Mouse (Mus musculus) lung, embryonic 15.5 days (tissue): ENCODE results near the gene Klhl25. TPM values are rescaled to one million over a fixed set of nuclear protein-coding genes. Genes with fewer than 3 reads are reported as not detected.
A peak's percentile ranks its signal among the peaks of the same experiment; 100 is the strongest.

Source experiments
- ATAC-seq: fragments of 200-750 bp; cut with Nextera tagmentation; 2 replicates; pipeline ENCODE4 v1.8.0; 2017; ENCODE audit warnings: moderate number of reproducible peaks, borderline replicate concordance; ENCODE audit not compliant: low FRiP score, low TSS enrichment; ENCODE audit errors: extremely low read depth
- H3K27ac ChIP-seq: fragments of 300-500 bp; sonication (generic); 2 replicates; pipeline ENCODE4 v1.5.1; 2015; ENCODE audit warnings: moderate library complexity, mild to moderate bottlenecking, inconsistent platforms
- H3K27me3 ChIP-seq: fragments of 300-500 bp; sonication (generic); 2 replicates; pipeline ENCODE4 v1.6.1; 2015; ENCODE audit warnings: inconsistent platforms
- H3K36me3 ChIP-seq: fragments of 300-500 bp; sonication (generic); 2 replicates; pipeline ENCODE4 v1.6.1; 2015; ENCODE audit warnings: inconsistent platforms
- H3K4me1 ChIP-seq: fragments of 300-500 bp; sonication (generic); 2 replicates; pipeline ENCODE4 v1.6.1; 2015; ENCODE audit warnings: inconsistent platforms
- H3K4me2 ChIP-seq: fragments of 300-500 bp; sonication (generic); 2 replicates; pipeline ENCODE4 v1.6.1; 2015; ENCODE audit warnings: inconsistent platforms, mild to moderate bottlenecking, moderate library complexity
- H3K4me3 ChIP-seq: fragments of 300-500 bp; sonication (generic); 2 replicates; pipeline ENCODE4 v1.5.1; 2015; ENCODE audit warnings: mild to moderate bottlenecking, inconsistent platforms
- H3K9ac ChIP-seq: fragments of 300-500 bp; sonication (generic); 2 replicates; pipeline ENCODE4 v1.6.1; 2015; ENCODE audit warnings: inconsistent platforms
- H3K9me3 ChIP-seq: fragments of 300-500 bp; sonication (generic); 2 replicates; pipeline ENCODE4 v1.6.1; 2016; ENCODE audit warnings: inconsistent platforms
- WGBS: fragments of 180-500 bp; shearing (Covaris S2); methylation state at CpG from one replicate; pipeline ENCODE4 v1.1.7; 2015; 5-methylcytosine and 5-hydroxymethylcytosine counted together
- polyA plus RNA-seq: library from polyadenylated mRNA; unstranded; fragments of >200 nt; fragmentation: Nextera tagmentation; extraction: Ambion mirVana; gene quantifications from 2 replicates; pipeline ENCODE4 v1.2.1, GENCODE M21; 2015

Klhl25 gene
- polyA plus RNA-seq, 1 experiment from 2014 or later = 20.9 TPM

DNA sequence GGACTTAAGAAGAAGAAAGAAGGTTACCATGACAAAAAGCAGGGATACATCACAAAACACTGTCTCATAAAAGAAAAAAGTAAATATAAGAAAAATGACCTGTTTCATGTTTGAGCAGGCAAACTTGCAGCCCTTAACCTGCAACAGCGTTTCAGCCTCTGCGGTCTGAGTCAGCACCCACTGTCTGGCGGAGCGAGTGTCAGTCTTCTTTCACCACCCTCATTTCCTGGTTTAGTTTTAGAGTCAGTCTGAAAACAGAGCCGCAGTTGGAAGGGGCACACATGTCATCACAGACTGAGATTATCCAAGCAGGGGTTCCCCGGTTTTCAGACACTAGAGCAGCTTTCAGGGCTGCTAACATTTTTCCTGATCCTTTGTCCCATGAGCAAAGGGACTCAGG lies 33.3 kb downstream of the Klhl25 start:
- WGBS = 53% methylated on average over 6 of the region's 6 CpGs
- no peaks in the 10 kb centered on the region for H3K27me3 ChIP-seq
- no peaks in the 10 kb centered on the region for H3K36me3 ChIP-seq
- ATAC-seq = no peak
- H3K9me3 ChIP-seq = no peaks in the 10 kb centered on the region
- no peak overlapping the region for H3K9ac ChIP-seq
- no peak overlapping the region for H3K4me3 ChIP-seq
- peaks cover 3% of the 10 kb centered on the region; the same call in 1 of the 2 replicates for H3K4me1 ChIP-seq
- H3K4me2 ChIP-seq = no peak overlapping the region
- no peak overlapping the region for H3K27ac ChIP-seq

- Histone ChIP-seq H3K4me2 (no peak overlapping the region), H3K36me3 (no peaks in the 10 kb centered on the region), H3K27me3 (no peaks in the 10 kb centered on the region), H3K9me3 (no peaks in the 10 kb centered on the region), H3K9ac (no peak overlapping the region), H3K4me1 (peaks cover 3% of the 10 kb centered on the region; the same call in 1 of the 2 replicates), H3K27ac (no peak overlapping the region), H3K4me3 (no peak overlapping the region)
- WGBS = 57% methylated on average over 3 of the region's 3 CpGs
- ATAC-seq = no peak
Observed at GRCm38 (mm10) chr7:75881791-75882190, 33.7 kb downstream of the Klhl25 start.

- Histone ChIP-seq H3K36me3 (no peaks in the 10 kb centered on the region), H3K9ac (no peak overlapping the region), H3K4me2 (no peak overlapping the region), H3K4me3 (no peak overlapping the region), H3K9me3 (no peaks in the 10 kb centered on the region), H3K4me1 (no peaks in the 10 kb centered on the region), H3K27me3 (no peaks in the 10 kb centered on the region), H3K27ac (no peak overlapping the region)
- ATAC-seq = no peak
- WGBS = 86% methylated on average over 4 of the region's 4 CpGs
Observed at GRCm38 (mm10) chr7:75891466-75891865, 43.4 kb downstream of the Klhl25 start.

GRCm38 (mm10) chr7:75892737-75893136 lies 44.6 kb downstream of the Klhl25 start:
- Histone ChIP-seq H3K4me1 (no peaks in the 10 kb centered on the region), H3K4me3 (no peak overlapping the region), H3K36me3 (no peaks in the 10 kb centered on the region), H3K27me3 (no peaks in the 10 kb centered on the region), H3K27ac (no peak overlapping the region), H3K9me3 (no peaks in the 10 kb centered on the region), H3K9ac (no peak overlapping the region), H3K4me2 (no peak overlapping the region)
- ATAC-seq = no peak
- 51% methylated on average over 3 of the region's 3 CpGs for WGBS

GRCm38 (mm10) chr7:75893709-75894108 lies 45.6 kb downstream of the Klhl25 start:
- 87% methylated on average over 8 of the region's 8 CpGs for WGBS
- no peak for ATAC-seq
- Histone ChIP-seq H3K36me3 (no peaks in the 10 kb centered on the region), H3K4me2 (no peak overlapping the region), H3K9ac (no peak overlapping the region), H3K27me3 (no peaks in the 10 kb centered on the region), H3K4me3 (no peak overlapping the region), H3K27ac (no peak overlapping the region), H3K4me1 (no peaks in the 10 kb centered on the region), H3K9me3 (no peaks in the 10 kb centered on the region)

GRCm38 (mm10) chr7:75897041-75897440 lies 48.9 kb downstream of the Klhl25 start:
- no peaks in the 10 kb centered on the region for H3K9me3 ChIP-seq
- no peak overlapping the region for H3K4me3 ChIP-seq
- no peaks in the 10 kb centered on the region for H3K27me3 ChIP-seq
- H3K9ac ChIP-seq = no peak overlapping the region
- ATAC-seq = no peak
- H3K4me2 ChIP-seq = no peak overlapping the region
- H3K36me3 ChIP-seq = no peaks in the 10 kb centered on the region
- no peaks in the 10 kb centered on the region for H3K4me1 ChIP-seq
- WGBS = 80% methylated on average over 5 of the region's 5 CpGs
- H3K27ac ChIP-seq = no peak overlapping the region

- no peaks in the 10 kb centered on the region for H3K9me3 ChIP-seq
- H3K36me3 ChIP-seq = no peaks in the 10 kb centered on the region
- 34% methylated on average over 6 of the region's 6 CpGs for WGBS
- no peak overlapping the region for H3K27ac ChIP-seq
- no peak for ATAC-seq
- no peaks in the 10 kb centered on the region for H3K27me3 ChIP-seq
- H3K9ac ChIP-seq = no peak overlapping the region
- H3K4me1 ChIP-seq = no peaks in the 10 kb centered on the region
- no peak overlapping the region for H3K4me3 ChIP-seq
- no peak overlapping the region for H3K4me2 ChIP-seq
Observed at GRCm38 (mm10) chr7:75899102-75899501, 51.0 kb downstream of the Klhl25 start.

DNA sequence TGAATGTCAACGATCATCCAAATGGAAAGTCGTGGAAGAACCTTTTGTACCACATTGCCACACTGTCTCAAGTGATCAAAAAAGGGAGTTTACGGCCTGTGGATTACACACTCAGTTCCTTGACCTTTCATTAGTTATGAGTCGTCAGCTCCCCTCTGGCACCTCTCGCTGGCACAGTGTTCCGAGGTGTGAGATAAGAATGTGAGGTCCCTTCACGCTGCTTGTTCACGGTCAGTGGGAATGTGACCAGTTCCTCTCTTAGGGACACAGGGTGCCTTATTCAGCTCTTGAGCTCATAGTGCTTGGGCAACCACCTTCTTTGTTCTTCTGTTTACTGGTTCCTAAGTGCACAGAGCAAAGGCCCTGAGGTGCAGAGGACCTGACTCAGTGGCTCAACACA lies 51.4 kb downstream of the Klhl25 start:
- H3K4me3 ChIP-seq = no peak overlapping the region
- ATAC-seq = no peak
- 32% methylated on average over 8 of the region's 8 CpGs for WGBS

DNA sequence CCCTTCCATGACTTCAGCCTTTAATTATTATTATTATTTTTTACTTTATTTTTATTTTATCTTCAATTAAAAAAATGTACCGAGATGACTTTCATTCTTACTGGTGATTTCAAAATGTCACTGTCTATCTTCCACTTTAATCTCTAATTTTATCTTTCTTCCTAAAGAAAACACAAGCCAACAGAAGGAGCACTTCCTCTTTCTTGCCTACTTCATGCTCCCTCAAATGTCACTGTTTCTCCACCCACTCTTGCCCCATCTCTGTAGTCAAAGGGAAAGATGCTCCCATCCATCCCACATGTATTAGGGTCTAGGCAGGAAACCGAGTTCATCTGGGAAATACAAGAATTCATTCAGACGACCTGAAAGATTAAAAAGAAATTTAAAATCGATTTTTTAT lies 51.8 kb downstream of the Klhl25 start:
- Histone ChIP-seq H3K4me2 (no peak overlapping the region), H3K4me3 (no peak overlapping the region), H3K27me3 (no peaks in the 10 kb centered on the region), H3K4me1 (no peaks in the 10 kb centered on the region), H3K27ac (no peak overlapping the region), H3K36me3 (no peaks in the 10 kb centered on the region), H3K9ac (no peak overlapping the region), H3K9me3 (no peaks in the 10 kb centered on the region)
- ATAC-seq = no peak
- WGBS = 59% methylated on average over 4 of the region's 4 CpGs

More for the DNA sequence above, 51.4 kb downstream of the Klhl25 start:
- no peak overlapping the region for H3K4me2 ChIP-seq
- H3K9ac ChIP-seq = no peak overlapping the region
- no peaks in the 10 kb centered on the region for H3K27me3 ChIP-seq
- no peaks in the 10 kb centered on the region for H3K9me3 ChIP-seq
- no peaks in the 10 kb centered on the region for H3K4me1 ChIP-seq
- H3K27ac ChIP-seq = no peak overlapping the region
- H3K36me3 ChIP-seq = no peaks in the 10 kb centered on the region

DNA sequence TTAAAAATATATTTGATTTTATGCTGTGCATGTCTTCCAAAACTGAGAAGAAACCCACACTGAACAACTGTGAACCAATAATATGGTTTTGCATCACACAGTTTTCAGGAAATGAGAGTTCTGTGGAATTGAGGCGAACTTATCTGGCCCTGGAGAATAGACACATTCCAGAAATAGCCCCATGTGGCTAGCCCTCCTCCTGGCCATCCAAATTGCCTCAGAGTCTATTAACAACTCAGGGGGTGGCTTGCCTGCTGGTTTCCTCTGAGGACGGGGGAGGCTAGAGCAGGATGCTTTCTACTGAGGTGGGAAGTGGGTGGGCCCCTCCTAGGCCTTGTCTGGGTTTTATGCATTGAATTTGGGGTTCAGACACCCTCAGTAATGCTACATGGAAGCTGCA lies 57.0 kb downstream of the Klhl25 start:
- no peak for ATAC-seq
- H3K9ac ChIP-seq = no peak overlapping the region
- H3K27ac ChIP-seq = no peak overlapping the region
- WGBS = 21% methylated on average over 2 of the region's 2 CpGs
- no peaks in the 10 kb centered on the region for H3K36me3 ChIP-seq
- H3K4me3 ChIP-seq = no peak overlapping the region
- H3K9me3 ChIP-seq = no peaks in the 10 kb centered on the region
- no peaks in the 10 kb centered on the region for H3K4me1 ChIP-seq
- no peaks in the 10 kb centered on the region for H3K27me3 ChIP-seq
- no peak overlapping the region for H3K4me2 ChIP-seq

DNA sequence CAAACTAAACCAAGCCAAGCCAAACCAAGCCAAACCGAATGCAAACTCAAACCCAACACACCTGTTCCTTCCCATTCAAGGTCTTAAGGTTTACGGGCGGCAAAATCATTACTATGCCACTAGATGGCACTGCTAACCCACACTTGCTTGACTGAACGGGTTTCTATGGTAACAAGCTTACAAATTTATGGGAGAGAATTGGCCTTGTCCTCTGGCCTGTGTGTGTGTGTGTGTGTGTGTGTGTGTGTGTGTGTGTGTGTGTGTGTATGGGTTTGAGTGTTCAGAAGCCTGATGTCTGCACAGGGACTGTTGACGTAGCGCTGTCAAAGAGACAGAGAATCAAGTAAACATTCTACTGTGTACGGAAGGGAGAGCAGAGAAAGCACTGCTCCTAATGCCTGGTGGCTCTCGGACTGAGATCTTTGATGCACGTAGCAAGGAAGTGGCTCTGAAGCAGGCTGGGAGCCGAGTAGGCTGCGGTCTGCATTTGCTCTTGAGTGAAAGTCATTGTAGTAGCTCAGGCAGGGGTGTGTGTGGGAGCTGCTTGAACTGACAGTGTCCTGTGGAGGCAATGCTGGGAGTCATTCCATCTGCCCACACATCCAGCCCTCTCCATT lies 62.0 kb downstream of the Klhl25 start:
- Histone ChIP-seq H3K27me3 (no peaks in the 10 kb centered on the region), H3K4me1 (peaks cover 3% of the 10 kb centered on the region; the same call in 1 of the 2 replicates), H3K9me3 (no peaks in the 10 kb centered on the region), H3K4me2 (peak overlapping the region; percentile 51), H3K4me3 (peak overlapping the region; percentile 26), H3K9ac (no peak overlapping the region), H3K27ac (no peak overlapping the region), H3K36me3 (no peaks in the 10 kb centered on the region)
- peak; percentile 67; the same call in 1 of the 2 replicates for ATAC-seq
- WGBS = 1% methylated on average over 11 of the region's 11 CpGs

- H3K9me3 ChIP-seq = no peaks in the 10 kb centered on the region
- no peak overlapping the region for H3K27ac ChIP-seq
- H3K4me3 ChIP-seq = no peak overlapping the region
- WGBS = 68% methylated on average over 8 of the region's 8 CpGs
- H3K36me3 ChIP-seq = no peaks in the 10 kb centered on the region
- peaks cover 3% of the 10 kb centered on the region; the same call in 1 of the 2 replicates for H3K4me1 ChIP-seq
- no peak for ATAC-seq
- H3K9ac ChIP-seq = no peak overlapping the region
- H3K27me3 ChIP-seq = no peaks in the 10 kb centered on the region
- peak overlapping the region; percentile 51 for H3K4me2 ChIP-seq
Observed at GRCm38 (mm10) chr7:75910652-75911035, 62.5 kb downstream of the Klhl25 start.

DNA sequence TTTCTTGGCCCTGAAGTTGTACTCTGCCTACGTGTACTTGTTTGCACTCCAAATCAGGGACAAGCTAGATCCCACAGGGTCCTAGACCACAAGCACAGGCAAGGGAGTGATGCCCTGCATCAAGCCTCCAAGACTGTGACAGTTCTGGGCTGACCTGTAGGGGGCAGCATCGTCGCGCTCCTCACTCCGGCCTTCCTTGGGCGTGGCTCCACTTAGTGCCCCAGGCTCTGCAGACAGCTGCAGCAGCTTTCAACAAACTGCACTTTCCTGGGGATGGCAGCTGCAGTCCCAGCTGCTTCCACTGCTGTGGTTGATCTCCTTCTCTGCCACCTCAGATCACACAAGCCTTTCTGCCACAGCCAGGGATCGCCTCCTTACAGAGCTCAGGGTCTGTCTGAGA lies 65.8 kb downstream of the Klhl25 start:
- Histone ChIP-seq H3K4me2 (no peak overlapping the region), H3K9ac (no peak overlapping the region), H3K9me3 (no peaks in the 10 kb centered on the region), H3K4me1 (peaks cover 3% of the 10 kb centered on the region; the same call in 1 of the 2 replicates), H3K36me3 (no peaks in the 10 kb centered on the region), H3K4me3 (no peak overlapping the region), H3K27me3 (no peaks in the 10 kb centered on the region), H3K27ac (no peak overlapping the region)
- WGBS = 3% methylated on average over 7 of the region's 7 CpGs
- peak; percentile 67; the same call in 1 of the 2 replicates for ATAC-seq
